Mouse (Mus musculus) embryonic facial prominence, embryonic 14.5 days (tissue): ENCODE measurements around the gene Mfrp. TPM values are rescaled to one million over a fixed set of nuclear protein-coding genes. Genes with fewer than 3 reads are reported as not detected.

ENCODE experiments used
- ATAC-seq: fragments of 200-750 bp; cut with Nextera tagmentation; 2 replicates; pipeline ENCODE4 v1.8.0; 2017; ENCODE audit warnings: low read depth, moderate number of reproducible peaks, moderate TSS enrichment
- DNase-seq: peaks from one replicate; pipeline ENCODE4 v3.0.0-alpha.2; 2015; ENCODE audit warnings: low spot score
- H3K27ac ChIP-seq: fragments of 300-500 bp; sonication (generic); replicated peaks from 2 replicates; pipeline ENCODE4 v1.5.1; 2014; ENCODE audit warnings: low read depth, mild to moderate bottlenecking, low read length, moderate library complexity
- H3K27me3 ChIP-seq: fragments of 300-500 bp; sonication (generic); replicated peaks from 2 replicates; pipeline ENCODE4 v1.6.1; 2014; ENCODE audit warnings: low read length; ENCODE audit not compliant: control insufficient read depth, insufficient read depth
- H3K36me3 ChIP-seq: fragments of 300-500 bp; sonication (generic); 2 replicates; pipeline ENCODE4 v1.6.1; 2014; ENCODE audit warnings: low read length, mixed read lengths; ENCODE audit not compliant: control insufficient read depth, insufficient read depth
- H3K4me1 ChIP-seq: fragments of 300-500 bp; sonication (generic); 2 replicates; pipeline ENCODE4 v1.6.1; 2014; ENCODE audit warnings: antibody characterized with exemption, low read length; ENCODE audit not compliant: control insufficient read depth, insufficient read depth
- H3K4me2 ChIP-seq: fragments of 300-500 bp; sonication (generic); 2 replicates; pipeline ENCODE4 v1.6.1; 2014; ENCODE audit warnings: low read depth, mild to moderate bottlenecking, low read length, moderate library complexity, mixed read lengths
- H3K4me3 ChIP-seq: fragments of 300-500 bp; sonication (generic); 2 replicates; pipeline ENCODE4 v1.5.1; 2014; ENCODE audit warnings: low read depth, mild to moderate bottlenecking, low read length
- H3K9ac ChIP-seq: fragments of 300-500 bp; sonication (generic); 2 replicates; pipeline ENCODE4 v1.6.1; 2014; ENCODE audit warnings: low read depth, mild to moderate bottlenecking, low read length, moderate library complexity, mixed read lengths
- H3K9me3 ChIP-seq: fragments of 300-500 bp; sonication (generic); 2 replicates; pipeline ENCODE4 v1.6.1; 2016; ENCODE audit warnings: low read length; ENCODE audit not compliant: control insufficient read depth
- WGBS: fragments of 180-500 bp; shearing (Covaris S2); extraction: QIAGEN DNeasy Blood & Tissue Kit; methylation state at CpG from one replicate; pipeline ENCODE4 v1.1.7; 2014; 5-methylcytosine and 5-hydroxymethylcytosine counted together
- polyA plus RNA-seq: library from polyadenylated mRNA; unstranded; fragments of >200 nt; fragmentation: Nextera tagmentation; extraction: Ambion mirVana; gene quantifications from 2 replicates; pipeline ENCODE4 v1.2.1, GENCODE M21; 2014

The Mfrp gene
- polyA plus RNA-seq, 1 experiment from 2014 or later: not detected

DNA sequence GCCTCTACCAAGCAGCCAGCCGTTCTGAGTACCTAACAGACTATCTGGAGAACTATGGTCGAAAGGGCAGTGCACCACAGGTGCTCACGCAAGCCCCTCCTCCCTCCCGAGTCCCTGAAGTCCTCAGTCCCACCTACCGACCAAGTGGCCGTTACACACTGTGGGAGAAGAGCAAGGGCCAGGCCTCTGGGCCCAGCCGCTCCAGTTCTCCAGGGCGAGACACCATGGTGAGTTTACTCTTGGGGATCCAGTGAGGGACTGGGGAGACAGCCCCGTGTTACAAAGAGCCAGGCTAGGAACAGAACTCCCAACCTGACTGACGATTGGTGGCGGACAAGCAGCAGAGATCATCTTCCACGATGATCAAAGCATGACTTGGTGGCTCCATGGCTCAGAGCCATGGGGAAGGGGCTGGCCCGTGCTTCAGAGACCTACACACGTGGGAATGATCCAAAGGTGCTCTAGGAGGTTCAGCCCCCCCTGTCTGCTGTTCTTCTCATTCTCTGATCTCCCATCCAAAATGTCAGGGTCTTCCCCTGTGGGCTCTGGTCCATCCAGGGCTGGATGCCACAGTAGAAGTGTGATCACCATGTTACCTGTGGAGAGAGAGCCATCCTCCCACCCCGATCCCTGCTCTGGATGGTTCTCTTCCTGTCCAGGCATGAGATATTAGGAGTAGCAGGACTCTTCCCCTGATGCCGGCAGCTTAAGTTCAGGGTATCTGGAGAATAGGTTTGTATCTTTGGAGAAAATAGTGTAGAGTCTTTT lies 25.3 kb upstream of the Mfrp start:
- H3K27me3 ChIP-seq: no peaks in the 10 kb centered on the region
- DNase-seq: no peak
- 65% methylated on average over 16 of the region's 16 CpGs for WGBS
- H3K4me3 ChIP-seq: no peak overlapping the region
- H3K9ac ChIP-seq: no peak overlapping the region
- no peak for ATAC-seq
- no peak overlapping the region for H3K27ac ChIP-seq
- H3K4me2 ChIP-seq: no peak overlapping the region
- no peaks in the 10 kb centered on the region for H3K9me3 ChIP-seq
- H3K4me1 ChIP-seq: peaks cover 20% of the 10 kb centered on the region
- H3K36me3 ChIP-seq: no peaks in the 10 kb centered on the region

- peaks cover 20% of the 10 kb centered on the region for H3K4me1 ChIP-seq
- no peak overlapping the region for H3K4me2 ChIP-seq
- no peaks in the 10 kb centered on the region for H3K36me3 ChIP-seq
- H3K9me3 ChIP-seq: no peaks in the 10 kb centered on the region
- H3K4me3 ChIP-seq: no peak overlapping the region
- no peak overlapping the region for H3K27ac ChIP-seq
- ATAC-seq (peak; percentile 30; the same call in 1 of the 2 replicates), DNase-seq (peak; percentile 77)
- H3K9ac ChIP-seq: no peak overlapping the region
- WGBS: 12% methylated on average over 5 of the region's 5 CpGs
- no peaks in the 10 kb centered on the region for H3K27me3 ChIP-seq
Measured at GRCm38 (mm10) chr9:44076764-44077120, 24.8 kb upstream of the Mfrp start.

DNA sequence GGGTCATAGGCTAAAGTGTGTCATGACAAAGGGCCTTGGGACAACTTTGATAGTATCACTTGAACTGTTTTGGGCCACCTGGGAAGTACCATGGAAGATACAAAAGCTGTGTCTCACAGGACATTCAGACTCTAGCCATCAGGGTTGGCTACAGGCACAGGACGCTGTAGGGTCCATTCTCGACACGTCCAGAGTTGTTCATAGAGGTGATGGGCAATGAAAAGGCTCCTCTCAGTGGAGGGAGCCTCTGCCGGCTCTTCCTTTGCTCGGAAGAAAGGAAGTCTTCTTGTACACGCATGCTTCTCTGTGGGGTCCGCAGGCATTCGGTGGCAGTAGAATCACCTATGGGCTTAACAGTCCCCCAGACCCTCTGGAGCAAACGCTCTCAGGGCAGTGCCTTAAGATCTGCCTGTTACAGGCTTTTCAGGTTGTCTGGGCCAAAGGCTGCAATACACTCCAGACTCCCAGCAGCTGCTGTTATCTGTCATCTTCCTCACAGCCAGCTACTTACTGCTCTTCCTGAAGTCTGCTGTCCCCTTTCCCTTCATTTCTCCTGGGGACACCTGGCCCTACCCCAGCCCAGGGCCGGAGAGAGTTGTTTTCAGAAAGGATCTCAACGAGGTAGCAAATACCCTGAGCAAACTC lies 24.1 kb upstream of the Mfrp start:
- no peak overlapping the region for H3K4me3 ChIP-seq
- no peak overlapping the region for H3K27ac ChIP-seq
- H3K4me1 ChIP-seq: peaks cover 13% of the 10 kb centered on the region
- 80% methylated on average over 11 of the region's 11 CpGs for WGBS
- no peak overlapping the region for H3K9ac ChIP-seq
- no peaks in the 10 kb centered on the region for H3K9me3 ChIP-seq
- no peaks in the 10 kb centered on the region for H3K27me3 ChIP-seq
- ATAC-seq (no peak), DNase-seq (no peak)
- H3K4me2 ChIP-seq: no peak overlapping the region
- H3K36me3 ChIP-seq: no peaks in the 10 kb centered on the region

DNA sequence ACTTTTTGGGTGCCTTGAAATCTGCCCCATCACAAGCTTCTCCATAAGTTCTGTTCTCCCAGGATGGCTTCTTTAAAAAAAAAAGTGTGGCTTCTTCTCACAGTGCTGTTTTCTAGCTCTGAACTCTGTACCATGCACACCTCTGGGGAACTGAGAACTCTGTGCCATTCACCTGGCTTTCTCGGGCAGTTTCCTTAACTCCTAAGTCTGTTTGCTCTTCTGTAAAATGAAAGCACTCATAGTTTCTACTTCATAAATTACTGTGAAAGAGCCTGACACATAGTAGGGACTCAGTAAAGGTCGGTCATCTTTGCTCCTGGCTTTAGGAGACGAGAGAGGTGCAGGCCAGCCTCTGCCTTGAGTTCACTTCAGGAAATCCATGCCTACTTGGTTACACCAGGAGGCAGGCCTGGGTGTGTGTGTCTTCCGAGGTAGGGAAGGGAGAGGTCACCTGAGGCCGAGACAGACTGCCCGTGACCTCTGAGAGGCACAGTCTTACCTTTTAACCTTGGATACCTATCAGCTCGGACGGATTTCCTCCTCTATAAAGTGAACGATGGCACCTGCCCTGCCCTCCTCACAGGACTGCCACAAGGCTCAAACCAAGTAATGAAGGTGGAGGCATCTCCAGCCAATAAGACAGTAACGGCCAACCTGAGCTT lies 23.3 kb upstream of the Mfrp start:
- 74% methylated on average over 10 of the region's 10 CpGs for WGBS

GRCm38 (mm10) chr9:44078955-44079756 lies 22.4 kb upstream of the Mfrp start:
- WGBS: 28% methylated on average over 14 of the region's 16 CpGs
- Histone ChIP-seq H3K4me2 (peak overlapping the region; percentile 12; the same call in 1 of the 2 replicates), H3K4me1 (peaks cover 17% of the 10 kb centered on the region), H3K27ac (no peak overlapping the region; the same call in 1 of the 2 replicates), H3K9me3 (no peaks in the 10 kb centered on the region), H3K36me3 (no peaks in the 10 kb centered on the region), H3K4me3 (no peak overlapping the region), H3K27me3 (peaks cover 11% of the 10 kb centered on the region; the same call in 1 of the 2 replicates), H3K9ac (0 out of 2 replicates have a peak overlapping the region, but pooled peaks have one; percentile 38)
- ATAC-seq (peak; percentile 90), DNase-seq (peak; percentile 88)

More for the DNA sequence above, 23.3 kb upstream of the Mfrp start:
- Histone ChIP-seq H3K9me3 (no peaks in the 10 kb centered on the region), H3K4me1 (peaks cover 10% of the 10 kb centered on the region), H3K27me3 (peaks cover 9% of the 10 kb centered on the region; the same call in 1 of the 2 replicates), H3K27ac (no peak overlapping the region), H3K36me3 (no peaks in the 10 kb centered on the region), H3K4me3 (no peak overlapping the region), H3K4me2 (no peak overlapping the region), H3K9ac (no peak overlapping the region)
- ATAC-seq (no peak), DNase-seq (no peak)

GRCm38 (mm10) chr9:44079997-44080780 lies 21.3 kb upstream of the Mfrp start:
- Histone ChIP-seq H3K4me2 (no peak overlapping the region), H3K27ac (no peak overlapping the region), H3K4me1 (peaks cover 20% of the 10 kb centered on the region), H3K36me3 (no peaks in the 10 kb centered on the region), H3K9ac (no peak overlapping the region), H3K9me3 (no peaks in the 10 kb centered on the region), H3K27me3 (peaks cover 15% of the 10 kb centered on the region; the same call in 1 of the 2 replicates), H3K4me3 (no peak overlapping the region)
- DNase-seq (no peak), ATAC-seq (no peak)
- 63% methylated on average over 10 of the region's 10 CpGs for WGBS

GRCm38 (mm10) chr9:44080953-44081352 lies 20.6 kb upstream of the Mfrp start:
- no peak for ATAC-seq
- Histone ChIP-seq H3K27ac (no peak overlapping the region), H3K9ac (no peak overlapping the region), H3K4me2 (0 out of 2 replicates have a peak overlapping the region, but pooled peaks have one; percentile 15), H3K4me3 (no peak overlapping the region), H3K36me3 (no peaks in the 10 kb centered on the region), H3K9me3 (no peaks in the 10 kb centered on the region), H3K4me1 (peaks cover 27% of the 10 kb centered on the region), H3K27me3 (peaks cover 15% of the 10 kb centered on the region; the same call in 1 of the 2 replicates)
- DNase-seq: no peak
- 79% methylated on average over 5 of the region's 5 CpGs for WGBS
